Mouse (Mus musculus): Measurements from ENCODE around the gene Ehd4.

The Ehd4 gene

DNA sequence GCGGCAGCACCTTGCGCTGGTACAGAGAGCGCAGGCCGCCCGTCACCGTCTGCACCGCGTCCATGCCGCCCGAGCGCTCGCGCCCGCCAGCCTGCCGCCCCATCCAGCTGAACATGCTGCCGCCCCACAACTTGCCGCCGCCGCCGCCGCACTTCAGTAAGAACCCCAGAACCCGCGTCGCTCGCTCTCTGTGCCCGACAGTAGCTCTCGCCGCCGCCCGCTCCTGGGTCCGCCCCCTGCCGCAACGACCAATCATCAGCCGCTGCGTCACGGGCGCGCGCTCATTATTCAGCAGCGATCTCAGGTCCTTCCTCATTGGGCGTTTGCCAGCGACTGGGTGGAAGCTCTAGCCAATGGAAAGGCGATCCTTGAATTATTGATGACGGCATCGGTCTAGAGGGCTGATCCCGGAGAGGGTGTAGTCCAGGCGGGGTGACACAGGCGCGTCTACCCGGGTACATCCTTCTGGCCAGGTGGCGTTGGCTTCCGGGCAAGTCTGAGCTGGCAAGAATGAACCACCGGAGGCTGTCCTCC is at the start of gene Ehd4:
TSS of gene Ehd4 (minus strand) at position 246 of the 534 bp plus-strand sequence.
- peak; percentile 95 for DNase-seq (ENCODE audit: low read depth, low spot score)

DNA sequence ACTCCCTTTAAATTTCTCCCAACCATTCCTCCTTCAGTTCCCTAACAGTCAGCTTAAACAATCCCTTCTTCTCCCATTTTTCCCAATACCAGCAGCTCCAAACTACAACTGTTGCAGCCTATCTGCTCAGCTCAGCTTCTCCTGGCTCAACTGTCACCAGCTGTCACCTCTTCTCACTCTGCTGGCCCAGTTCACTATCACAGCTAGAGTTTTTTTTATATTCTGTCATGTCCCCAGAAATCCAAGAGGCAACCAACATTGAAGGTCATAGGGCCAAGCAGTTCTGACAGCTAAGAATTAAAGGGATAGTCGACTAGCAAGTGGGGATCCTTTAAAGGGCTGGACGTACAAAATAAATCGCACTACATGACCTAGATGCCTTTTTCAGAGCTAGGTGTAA is 49.3 kb upstream of the Ehd4 start:
- DNase-seq (ENCODE audit: low read depth, low spot score) = no peak

DNA sequence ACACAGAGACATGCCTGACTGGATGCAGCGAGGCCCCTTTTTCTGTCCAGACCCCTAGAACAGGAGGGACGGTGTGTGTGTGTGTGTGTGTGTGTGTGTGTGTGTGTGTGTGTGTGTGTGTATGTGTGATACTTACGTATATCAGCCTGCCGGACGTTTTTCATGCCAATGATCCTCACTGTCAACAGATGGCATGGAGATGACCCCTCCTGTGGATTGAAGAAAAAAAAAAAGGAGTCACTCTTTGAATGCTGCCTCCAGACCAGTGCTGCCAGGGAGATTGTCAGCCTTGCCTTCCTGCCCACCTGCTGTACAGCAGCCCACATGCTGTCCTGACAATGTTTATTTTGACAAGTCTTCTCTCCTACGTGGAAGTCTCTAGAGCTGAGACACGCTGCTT is 45.7 kb upstream of the Ehd4 start:
- DNase-seq (ENCODE audit: low read depth, low spot score) = no peak

DNA sequence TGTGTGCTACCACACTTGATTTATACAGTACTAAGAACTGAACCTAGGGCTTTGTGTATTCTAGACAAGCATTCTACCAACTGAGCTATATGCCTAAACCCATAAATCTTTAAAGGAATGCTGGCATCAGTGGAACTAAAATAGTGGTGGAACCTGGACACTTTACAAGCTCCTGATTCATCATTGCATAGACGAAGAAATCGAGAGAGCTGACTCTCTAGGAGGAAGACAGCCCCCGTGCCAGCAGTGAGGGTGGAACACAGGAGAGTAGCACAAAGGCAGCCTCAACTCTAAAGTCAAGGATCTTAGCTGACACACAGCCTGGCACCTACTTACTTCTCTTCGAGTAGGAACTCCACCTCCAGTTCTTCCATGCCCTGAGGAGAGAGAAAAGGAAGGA is 33.8 kb upstream of the Ehd4 start:
- no peak for DNase-seq (ENCODE audit: low read depth, low spot score)

DNA sequence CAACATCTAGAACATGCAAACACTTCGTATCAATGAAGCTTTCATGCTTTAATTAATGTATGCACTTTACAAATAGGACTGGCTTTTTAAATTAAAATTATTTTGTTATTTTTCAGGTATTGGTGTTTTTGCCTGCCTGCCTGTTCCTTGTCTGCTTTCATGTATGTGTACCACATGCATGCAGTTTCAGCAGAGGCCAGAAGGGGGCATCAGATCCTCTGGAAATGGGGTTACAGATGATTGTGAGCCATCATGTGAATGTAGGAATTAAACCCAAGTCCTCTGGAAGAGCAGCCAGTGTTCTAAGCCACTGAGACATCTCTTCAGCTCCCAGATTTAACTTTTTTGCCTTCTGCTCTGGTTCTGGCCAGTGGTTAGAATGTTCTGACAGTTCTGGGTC is 33.2 kb upstream of the Ehd4 start:
- DNase-seq (ENCODE audit: low read depth, low spot score) = no peak

DNA sequence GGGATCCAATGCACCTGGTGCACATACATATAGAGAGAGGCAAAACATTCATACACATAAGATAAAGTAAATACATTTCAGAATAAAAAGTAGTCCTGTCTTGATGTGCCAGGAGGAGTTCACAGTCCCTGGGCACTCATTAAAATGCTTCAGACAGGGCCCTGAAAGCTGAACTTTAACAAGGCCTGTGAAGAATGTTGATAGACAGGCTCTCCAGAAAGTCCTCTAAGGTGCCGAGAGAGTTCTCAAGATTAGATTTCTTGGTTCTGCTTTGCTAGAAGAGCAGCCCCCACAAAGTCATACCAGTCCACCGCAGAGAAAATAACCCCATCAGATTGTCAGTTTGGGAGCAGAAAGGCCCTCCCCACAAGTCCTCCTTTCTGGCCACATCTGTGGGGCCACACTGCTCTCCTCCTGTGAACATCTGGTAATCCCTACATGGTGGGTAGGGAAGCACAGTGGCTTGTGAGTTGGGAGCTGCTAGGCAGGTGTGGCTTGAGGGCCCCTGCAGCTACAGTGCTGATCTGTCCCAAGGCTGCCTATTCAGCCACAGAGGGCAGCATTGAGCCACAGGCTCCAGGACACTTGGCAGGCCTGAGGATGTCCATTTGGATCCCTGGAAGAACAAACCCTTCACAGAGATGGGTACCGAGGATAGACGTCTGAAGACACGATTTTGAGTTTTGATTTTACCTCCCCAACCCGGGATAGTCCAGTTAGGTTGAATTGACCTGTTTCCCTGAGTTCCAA is 31.3 kb upstream of the Ehd4 start:
- no peak for DNase-seq (ENCODE audit: low read depth, low spot score)

DNA sequence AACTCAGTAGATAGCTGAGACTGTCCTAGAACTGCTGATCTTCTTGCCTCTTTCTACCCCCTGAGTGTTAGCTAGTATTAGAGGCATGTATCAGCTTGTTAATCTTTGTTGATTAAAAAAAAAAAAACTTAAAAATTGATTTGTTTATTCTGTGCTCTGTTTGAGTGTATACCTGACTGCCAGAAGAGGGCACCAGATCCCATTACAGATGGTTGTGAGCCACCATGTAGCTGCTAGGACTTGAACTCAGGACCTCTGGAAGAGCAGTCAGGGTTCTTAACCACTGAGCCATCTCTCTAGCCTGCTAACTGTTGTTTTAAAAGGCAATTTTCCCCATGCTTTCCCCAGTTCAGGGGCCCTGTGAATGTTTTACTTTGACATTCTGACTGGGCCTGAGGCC is 24.5 kb upstream of the Ehd4 start:
- no peak for DNase-seq (ENCODE audit: low read depth, low spot score)

DNA sequence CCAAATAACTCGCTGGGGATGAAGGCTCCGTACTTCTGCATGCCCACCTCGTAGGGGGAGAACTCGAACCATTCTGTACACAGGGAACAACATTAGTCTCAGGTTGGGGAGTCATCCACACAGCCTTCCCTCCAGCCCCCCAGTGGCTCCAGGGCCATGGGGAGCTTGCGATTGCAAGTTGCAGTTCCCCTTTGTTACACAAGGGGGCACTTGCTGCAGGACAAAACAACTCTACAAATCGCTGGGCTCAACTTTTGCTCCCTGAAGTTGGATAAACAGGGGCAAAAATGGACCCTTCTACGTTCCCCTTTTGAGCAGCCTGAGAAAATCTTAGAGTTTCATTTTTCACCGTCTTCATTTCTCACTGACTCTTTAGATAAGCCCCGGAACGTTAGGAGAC is 19.3 kb upstream of the Ehd4 start:
- peak; percentile 44 for DNase-seq (ENCODE audit: low read depth, low spot score)

DNA sequence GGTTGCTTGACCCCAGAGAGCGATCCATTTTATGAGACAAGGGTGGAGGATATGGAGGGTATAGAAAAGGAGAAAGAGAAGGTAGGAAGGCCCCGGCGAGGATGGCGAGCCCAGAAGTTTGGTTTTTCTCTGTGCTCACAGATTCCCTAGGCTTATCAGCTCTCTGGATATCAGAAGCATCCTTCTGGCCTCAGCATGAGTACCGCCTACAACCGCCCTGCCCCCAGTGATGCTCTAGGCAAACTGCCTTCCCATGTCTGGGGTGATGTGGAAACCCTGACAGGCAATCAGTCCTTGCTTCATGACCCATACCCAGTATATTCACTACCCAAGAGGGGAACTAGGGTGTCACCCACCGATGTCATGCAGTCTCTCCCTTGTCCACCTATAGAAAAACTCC is 17.0 kb upstream of the Ehd4 start:
- no peak for DNase-seq (ENCODE audit: low read depth, low spot score)

DNA sequence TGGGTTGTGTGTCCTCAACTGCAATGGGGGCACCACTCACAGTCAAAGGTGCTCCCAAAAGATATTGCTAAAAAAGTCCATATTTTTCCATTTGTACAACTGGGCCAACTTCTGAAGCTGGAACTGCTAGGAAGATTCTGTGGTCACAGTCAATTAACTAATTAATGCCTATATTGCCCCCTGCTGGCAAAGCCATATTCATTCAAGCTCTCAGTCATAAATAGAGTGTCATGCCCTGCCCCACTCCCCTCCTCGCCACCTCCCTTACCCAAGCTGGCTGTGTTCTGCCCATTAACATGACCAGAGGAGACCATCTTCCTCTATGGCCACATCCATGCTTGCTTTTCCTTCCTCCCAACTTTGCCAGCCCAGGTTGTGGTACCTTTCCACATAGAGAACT is 16.3 kb upstream of the Ehd4 start:
- DNase-seq (ENCODE audit: low read depth, low spot score) = no peak

DNA sequence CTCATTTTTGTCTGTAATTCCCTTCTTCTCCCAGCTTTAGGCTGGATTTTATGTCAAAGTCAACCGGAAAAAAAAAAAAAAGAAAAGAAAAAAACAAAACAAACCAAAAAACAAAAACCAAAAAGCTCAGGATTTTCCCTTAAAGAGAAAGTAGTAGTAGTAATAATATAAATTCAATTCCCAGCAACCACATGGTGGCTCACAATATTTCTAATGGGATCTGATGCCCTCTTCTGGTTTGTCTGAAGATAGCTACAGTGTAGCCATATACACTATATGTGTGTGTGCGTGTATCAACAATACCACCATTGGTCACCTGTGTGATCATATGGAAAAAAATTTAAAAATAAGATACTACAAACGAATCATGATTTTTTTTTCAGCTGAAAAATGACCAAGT is 15.0 kb upstream of the Ehd4 start:
- no peak for DNase-seq (ENCODE audit: low read depth, low spot score)

DNA sequence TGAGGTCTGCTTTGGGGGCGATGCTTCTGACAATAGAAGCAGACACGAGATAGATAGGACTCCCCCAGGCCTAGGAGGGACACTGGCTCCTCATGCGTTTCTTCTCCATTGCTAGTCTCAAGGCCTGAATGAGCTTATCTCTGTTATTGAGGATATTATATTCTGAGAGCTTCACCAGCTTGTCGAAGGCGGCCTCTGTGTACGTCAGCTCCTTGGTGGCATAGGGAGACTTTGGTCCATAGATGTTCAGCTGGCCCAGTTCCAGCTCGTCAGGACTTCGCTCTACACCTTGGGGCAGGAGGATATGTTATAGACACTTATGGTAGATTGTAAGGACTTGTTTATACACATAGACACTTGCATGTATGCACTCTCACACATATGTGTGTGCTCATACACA is 13.4 kb upstream of the Ehd4 start:
- DNase-seq (ENCODE audit: low read depth, low spot score) = no peak

DNA sequence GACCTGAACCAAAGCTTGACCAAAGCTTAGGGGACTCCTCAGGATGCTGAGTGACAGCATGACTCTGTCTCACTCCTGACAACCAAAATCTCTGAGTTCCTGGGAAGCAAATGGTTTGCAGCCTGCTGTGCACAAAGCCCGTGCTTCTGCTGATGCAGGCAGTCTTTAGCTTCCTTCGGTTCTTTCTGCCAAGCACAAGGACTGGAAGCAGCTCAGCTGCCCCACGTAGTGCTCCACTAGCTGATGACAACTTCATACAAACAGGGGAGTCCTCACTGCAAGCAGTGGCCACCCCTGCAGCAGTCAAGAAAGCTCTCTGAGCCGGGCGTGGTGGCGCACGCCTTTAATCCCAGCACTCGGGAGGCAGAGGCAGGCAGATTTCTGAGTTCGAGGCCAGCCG is 11.1 kb upstream of the Ehd4 start:
- DNase-seq (ENCODE audit: low read depth, low spot score) = no peak

DNA sequence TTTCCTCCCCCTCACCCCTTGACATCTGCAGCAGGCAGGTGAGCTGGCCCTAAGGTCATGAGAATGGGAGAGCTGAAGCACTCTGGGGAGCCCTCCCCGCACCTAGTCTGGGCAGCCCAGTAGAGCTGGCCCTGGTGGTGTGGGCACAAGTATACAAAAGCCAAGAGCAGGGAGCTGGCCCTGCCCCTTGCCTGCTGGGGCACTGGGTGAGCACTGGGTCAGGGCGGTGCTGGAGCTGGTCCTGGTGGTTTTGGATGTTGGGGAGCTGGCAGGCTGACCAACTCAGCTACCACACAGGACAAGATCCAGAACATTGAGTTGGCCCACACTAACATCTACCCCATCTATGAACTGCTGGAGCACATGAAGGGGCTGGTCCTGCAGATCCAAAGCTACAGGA is 5.0 kb upstream of the Ehd4 start:
- DNase-seq (ENCODE audit: low read depth, low spot score) = no peak

DNA sequence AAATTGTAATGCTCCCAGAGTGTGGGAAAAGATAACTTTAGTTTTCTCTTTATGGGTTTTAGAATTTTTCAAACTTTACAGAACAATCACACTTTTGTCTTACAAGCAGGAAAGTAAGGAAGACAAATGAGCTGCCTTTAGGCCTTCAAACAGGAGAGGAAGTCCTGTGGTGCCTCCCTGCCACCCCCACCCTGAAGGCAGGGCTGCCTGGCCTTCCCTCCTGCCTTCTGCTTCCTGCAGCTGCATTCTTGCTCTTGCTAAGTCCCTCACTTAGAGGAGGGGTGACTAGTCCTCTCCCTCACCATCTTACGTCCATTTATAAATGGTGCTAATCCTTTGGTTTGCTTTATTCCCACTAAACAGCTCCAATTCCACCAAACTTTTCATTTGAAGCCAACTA is 4.4 kb upstream of the Ehd4 start:
- DNase-seq (ENCODE audit: low read depth, low spot score) = no peak

DNA sequence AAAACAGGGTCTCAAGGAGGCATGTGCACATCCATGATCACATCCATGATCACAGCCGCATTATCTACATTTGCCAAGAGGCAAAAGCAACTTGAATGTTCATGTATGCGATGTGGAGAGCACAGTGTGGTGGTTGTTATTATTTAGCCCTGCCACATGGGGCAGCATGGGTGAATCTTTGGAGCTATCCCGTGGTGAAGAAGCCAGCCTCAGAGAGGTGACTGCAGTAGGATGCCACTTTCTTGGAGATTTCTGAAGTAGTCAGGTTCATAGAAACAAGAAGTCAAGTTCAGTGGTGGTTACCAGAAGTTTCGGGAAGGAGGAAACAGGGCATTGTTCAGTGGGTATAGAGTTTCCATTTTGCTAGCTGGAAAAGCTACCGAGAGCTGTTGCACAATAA is 3.6 kb upstream of the Ehd4 start:
- no peak for DNase-seq (ENCODE audit: low read depth, low spot score)

DNA sequence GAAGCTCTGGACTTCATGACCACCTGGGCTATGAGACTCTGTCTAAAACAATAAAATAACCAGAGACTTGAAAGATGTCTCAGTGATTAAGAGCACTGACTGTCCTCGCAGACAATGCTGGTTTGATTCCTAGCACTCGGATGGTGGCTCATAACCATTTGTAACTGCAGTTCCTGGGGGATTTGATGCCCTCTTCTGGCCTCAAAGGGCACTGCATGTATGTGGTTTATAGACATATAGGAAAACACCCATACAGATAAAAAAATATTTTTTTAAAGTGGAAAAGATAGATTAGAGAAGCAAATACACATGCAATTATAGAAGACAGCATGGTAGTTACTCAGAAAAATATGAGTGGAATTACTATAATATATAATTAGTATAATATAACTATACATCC is 3.2 kb upstream of the Ehd4 start:
- DNase-seq (ENCODE audit: low read depth, low spot score) = no peak

DNA sequence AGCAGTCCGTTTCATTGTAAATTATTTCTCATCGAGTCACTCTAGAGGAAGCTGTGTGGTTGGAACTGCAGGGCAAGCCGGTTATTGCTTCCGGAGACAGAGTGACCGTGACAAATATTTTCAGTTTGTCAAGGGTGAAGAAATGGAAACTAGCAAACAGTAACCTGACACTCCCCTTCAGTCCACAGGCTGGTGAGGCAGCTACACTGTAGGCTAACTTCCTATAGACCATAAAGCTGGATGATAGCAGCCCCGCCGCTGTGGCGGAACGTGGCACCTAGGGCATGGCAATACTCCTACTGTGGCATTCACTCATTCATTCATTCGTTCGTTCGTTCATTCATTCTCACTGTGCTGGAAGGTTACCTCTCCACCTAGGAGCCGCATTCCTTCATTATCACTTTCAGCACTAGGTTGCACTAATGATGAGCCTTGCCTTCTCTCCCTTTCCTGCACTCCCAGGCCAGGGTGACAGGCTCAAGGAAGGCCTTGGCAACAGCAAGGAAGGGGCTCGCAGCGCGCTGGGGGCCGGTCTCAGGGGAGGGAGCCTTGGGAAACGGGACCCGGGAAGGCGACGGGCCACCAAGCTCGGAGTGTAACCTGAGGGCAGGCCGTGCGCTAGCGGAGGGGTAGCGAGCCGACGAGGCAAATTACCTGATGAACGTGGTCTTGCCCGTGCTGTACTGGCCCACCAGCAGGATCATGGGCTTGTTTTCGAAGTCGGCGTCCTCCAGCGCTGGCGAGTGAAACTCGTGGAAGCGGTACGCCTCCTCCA is 633 bp downstream of the Ehd4 start:
- DNase-seq (ENCODE audit: low read depth, low spot score) = peak; percentile 43

DNA sequence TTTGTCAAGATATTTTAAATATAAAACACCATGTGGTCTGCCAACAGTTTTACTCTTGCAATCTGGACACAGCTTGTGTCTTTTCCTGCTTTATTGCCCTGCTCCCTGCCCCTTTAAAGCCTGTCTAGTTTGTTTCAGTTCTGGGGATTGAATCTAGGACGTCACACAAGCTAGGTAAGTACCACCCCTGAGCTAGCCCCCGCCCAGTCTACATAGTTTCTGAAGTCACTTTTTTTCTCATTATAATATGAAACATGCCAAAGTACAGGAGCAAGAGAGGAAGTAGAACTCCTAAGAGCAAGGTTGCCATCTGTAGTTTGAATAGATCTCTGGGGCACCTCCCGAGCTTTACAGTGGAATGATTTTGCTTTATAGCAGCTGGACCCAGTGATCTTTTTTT is 3.8 kb downstream of the Ehd4 start:
- no peak for DNase-seq (ENCODE audit: low read depth, low spot score)

DNA sequence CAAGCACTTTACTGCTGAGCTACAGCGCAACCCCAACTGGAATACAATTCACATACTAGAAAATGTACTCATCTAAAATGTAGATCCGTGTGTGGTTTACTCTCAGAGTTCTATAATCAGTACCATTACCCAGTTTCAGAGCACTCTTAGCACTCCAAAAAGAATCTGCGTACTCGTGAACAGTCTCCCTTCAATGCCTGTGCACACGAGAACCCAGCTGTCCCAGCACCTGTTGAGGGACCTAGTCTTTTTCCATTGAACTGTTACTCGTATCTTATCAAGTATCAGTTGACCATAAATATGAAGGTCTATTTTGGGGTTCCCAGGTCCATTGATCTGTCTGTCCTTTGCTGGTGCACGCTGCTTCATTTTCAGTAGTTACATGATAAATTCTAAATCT is 4.8 kb downstream of the Ehd4 start:
- DNase-seq (ENCODE audit: low read depth, low spot score) = no peak

DNA sequence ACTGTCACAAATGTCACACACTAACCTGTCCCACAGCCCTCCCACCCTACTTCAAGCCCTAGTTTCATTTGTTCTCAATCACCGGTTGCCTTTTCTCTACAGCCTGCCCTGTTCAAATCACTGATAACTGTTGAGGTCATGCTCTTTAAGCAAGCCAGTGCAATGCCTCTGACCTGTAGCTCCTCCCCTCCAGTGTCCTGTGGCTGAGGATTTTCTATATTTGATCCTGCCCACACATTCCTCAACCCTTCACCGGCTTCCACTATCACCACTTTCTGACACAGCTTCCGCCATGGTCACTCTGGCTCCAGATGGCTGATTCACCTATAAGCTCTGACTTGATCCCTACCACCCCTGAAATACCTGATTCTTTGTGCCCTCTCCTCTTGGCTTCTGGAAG is 6.4 kb downstream of the Ehd4 start:
- DNase-seq (ENCODE audit: low read depth, low spot score) = no peak

DNA sequence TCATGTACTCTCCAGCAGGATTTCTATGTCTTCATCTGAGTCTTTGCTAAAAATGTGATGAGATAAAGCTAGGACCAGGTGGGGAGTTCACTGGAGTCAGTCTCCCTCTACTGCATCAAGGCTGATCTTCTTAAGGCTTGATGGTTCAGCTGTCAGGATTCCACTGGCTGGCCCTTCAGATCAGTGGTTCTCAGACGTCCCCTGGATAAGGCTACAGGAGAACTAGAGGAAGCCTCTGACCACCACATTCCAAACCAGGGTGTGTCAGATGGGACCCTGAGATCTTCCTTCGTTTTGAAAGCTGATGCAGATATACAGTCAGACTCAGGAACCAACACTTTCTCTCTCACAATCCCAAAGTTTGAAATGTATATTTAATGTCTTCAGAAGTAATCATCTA is 7.0 kb downstream of the Ehd4 start:
- DNase-seq (ENCODE audit: low read depth, low spot score) = no peak

DNA sequence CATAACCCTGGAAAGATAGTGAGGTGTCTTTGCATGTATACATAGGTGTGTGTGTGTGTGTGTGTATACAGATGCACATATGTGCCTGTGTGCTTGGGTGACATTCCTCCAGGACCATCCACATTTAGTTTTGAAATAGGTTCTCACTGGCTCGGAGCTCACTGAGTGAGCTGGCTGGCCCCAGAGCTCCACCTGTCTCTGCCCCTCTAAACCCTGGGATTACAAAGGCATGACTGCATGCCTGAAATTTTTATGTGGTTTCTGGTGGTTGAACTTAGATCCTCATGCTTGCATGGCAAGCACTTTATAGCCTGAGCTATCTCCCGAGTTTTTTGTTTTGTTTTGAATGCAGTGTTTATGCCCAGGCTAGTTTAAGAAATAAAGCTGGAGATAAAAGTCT is 7.9 kb downstream of the Ehd4 start:
- no peak for DNase-seq (ENCODE audit: low read depth, low spot score)
